Mouse (Mus musculus) neural tube, embryonic 14.5 days (tissue): ENCODE measurements at regions not wholly inside any gene's neighbourhood (a gene's known extent, or its start where the extent isn't known, plus 50 kb on each side); places are given as distances from the start of the nearest gene placed in this dataset.

ENCODE experiments used
- ATAC-seq: fragments of 200-750 bp; cut with Nextera tagmentation; 2 replicates; pipeline ENCODE4 v1.8.0; 2017; ENCODE audit warnings: low read depth, mild to moderate bottlenecking, moderate TSS enrichment, moderate library complexity
- H3K27ac ChIP-seq: fragments of 300-500 bp; sonication (generic); 2 replicates; pipeline ENCODE4 v1.5.1; 2014; ENCODE audit warnings: low read depth, mild to moderate bottlenecking, control low read depth, low read length, moderate library complexity, mixed read lengths
- H3K27me3 ChIP-seq: fragments of 300-500 bp; sonication (generic); 2 replicates; pipeline ENCODE4 v1.6.1; 2014; ENCODE audit warnings: low read length; ENCODE audit not compliant: control insufficient read depth, insufficient read depth
- H3K36me3 ChIP-seq: fragments of 300-500 bp; sonication (generic); 2 replicates; pipeline ENCODE4 v1.6.1; 2014; ENCODE audit warnings: low read length, mixed read lengths; ENCODE audit not compliant: control insufficient read depth, insufficient read depth
- H3K4me1 ChIP-seq: fragments of 300-500 bp; sonication (generic); 2 replicates; pipeline ENCODE4 v1.6.1; 2014; ENCODE audit warnings: low read length; ENCODE audit not compliant: control insufficient read depth, insufficient read depth
- H3K4me2 ChIP-seq: fragments of 300-500 bp; sonication (generic); 2 replicates; pipeline ENCODE4 v1.6.1; 2014; ENCODE audit warnings: mild to moderate bottlenecking, low read depth, low read length, control low read depth
- H3K4me3 ChIP-seq: fragments of 300-500 bp; sonication (generic); 2 replicates; pipeline ENCODE4 v1.5.1; 2014; ENCODE audit warnings: low read depth, low read length, control low read depth, mixed read lengths
- H3K9ac ChIP-seq: fragments of 300-500 bp; sonication (generic); replicated peaks from 2 replicates; pipeline ENCODE4 v1.6.1; 2014; ENCODE audit warnings: low read depth, mild to moderate bottlenecking, control low read depth, low read length, mixed read lengths
- H3K9me3 ChIP-seq: fragments of 300-500 bp; sonication (generic); 2 replicates; pipeline ENCODE4 v1.6.1; 2016; ENCODE audit warnings: low read length; ENCODE audit not compliant: control insufficient read depth
- WGBS: fragments of 180-500 bp; shearing (Covaris S2); extraction: QIAGEN DNeasy Blood & Tissue Kit; methylation state at CpG from one replicate; pipeline ENCODE4 v1.1.7; 2014; 5-methylcytosine and 5-hydroxymethylcytosine counted together

DNA sequence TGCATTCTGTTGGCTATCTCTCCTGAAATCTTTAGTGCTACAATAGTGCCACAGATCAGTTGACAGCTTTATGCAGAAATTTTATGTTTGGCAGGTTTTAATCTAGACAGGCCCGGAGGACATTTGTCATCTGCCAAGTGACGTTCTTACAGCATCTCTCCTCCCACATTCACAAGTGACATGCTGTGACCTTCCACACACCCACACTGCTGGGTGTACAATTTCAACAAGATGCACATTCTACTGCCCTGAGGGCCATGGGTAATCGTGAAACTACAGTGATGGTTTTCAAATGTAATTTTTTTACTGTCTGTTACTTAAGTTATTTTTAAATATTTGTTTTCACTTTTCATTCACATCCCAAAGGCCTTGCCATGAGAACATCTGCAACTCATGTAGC is 639.2 kb upstream of the Gm11114 start:
- no peak overlapping the region for H3K4me3 ChIP-seq
- no peak overlapping the region for H3K4me2 ChIP-seq
- no peaks in the 10 kb centered on the region for H3K27me3 ChIP-seq
- no peak overlapping the region for H3K27ac ChIP-seq
- H3K9ac ChIP-seq = no peak overlapping the region
- no peaks in the 10 kb centered on the region for H3K36me3 ChIP-seq
- H3K4me1 ChIP-seq = no peaks in the 10 kb centered on the region
- H3K9me3 ChIP-seq = no peaks in the 10 kb centered on the region
- 52% methylated on average over 3 of the region's 3 CpGs for WGBS
- no peak for ATAC-seq

DNA sequence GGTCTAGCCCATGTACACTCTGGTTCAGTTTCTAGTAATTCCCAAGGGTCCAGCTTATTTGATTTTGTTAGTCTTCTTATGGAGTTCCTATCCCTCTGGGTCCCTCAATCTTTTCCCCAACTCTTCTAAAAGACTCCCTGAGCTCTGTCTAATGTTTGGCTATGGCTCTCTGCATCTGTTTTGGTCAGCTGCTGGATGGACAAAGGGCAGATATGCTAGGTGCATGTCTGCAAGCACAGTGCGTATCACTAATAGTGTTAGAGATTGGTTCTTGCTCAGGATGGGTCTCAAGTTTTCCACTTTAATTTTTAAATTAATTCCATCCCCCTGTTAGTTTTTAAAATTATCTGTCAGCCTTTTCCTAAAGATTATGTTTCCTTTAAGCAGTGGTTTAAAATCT is 634.2 kb upstream of the Gm11114 start:
- H3K27me3 ChIP-seq = no peaks in the 10 kb centered on the region
- H3K4me2 ChIP-seq = no peak overlapping the region
- no peak for ATAC-seq
- H3K9ac ChIP-seq = no peak overlapping the region
- H3K4me3 ChIP-seq = no peak overlapping the region
- no peak overlapping the region for H3K27ac ChIP-seq
- WGBS = 94% methylated on average over 1 of the region's 1 CpGs
- H3K4me1 ChIP-seq = no peaks in the 10 kb centered on the region
- H3K9me3 ChIP-seq = no peaks in the 10 kb centered on the region
- no peaks in the 10 kb centered on the region for H3K36me3 ChIP-seq

DNA sequence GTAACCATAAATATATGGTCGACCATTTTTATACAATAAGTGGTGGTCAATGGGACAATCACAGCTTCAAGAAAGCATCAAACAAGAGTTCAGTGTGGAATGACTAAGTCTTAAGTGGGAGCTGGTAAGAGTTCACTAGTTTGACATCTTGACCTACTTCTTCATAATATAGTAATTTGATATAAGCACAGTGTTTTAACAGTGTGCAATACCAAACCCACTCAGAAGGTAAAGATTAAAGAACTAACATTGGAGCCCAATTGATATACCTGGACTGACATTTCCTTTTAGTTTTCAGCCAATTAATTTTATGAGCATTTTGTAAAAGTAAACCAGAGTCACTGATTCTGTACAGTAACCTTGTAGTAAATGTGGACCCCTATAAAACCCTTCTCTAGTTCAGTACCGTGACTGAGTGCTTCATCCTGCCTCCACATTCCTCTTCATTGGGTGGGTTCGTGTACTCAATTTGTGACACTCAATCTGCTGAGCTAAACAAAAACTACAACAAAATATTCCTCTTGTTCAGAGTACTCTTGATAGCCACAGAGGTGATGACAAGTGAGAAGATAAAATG is 593.9 kb upstream of the Gm11114 start:
- WGBS = 81% methylated on average over 3 of the region's 3 CpGs
- Histone ChIP-seq H3K4me1 (no peaks in the 10 kb centered on the region), H3K36me3 (no peaks in the 10 kb centered on the region), H3K9ac (no peak overlapping the region), H3K4me3 (no peak overlapping the region), H3K27me3 (no peaks in the 10 kb centered on the region), H3K27ac (no peak overlapping the region), H3K4me2 (no peak overlapping the region), H3K9me3 (no peaks in the 10 kb centered on the region)
- ATAC-seq = no peak

DNA sequence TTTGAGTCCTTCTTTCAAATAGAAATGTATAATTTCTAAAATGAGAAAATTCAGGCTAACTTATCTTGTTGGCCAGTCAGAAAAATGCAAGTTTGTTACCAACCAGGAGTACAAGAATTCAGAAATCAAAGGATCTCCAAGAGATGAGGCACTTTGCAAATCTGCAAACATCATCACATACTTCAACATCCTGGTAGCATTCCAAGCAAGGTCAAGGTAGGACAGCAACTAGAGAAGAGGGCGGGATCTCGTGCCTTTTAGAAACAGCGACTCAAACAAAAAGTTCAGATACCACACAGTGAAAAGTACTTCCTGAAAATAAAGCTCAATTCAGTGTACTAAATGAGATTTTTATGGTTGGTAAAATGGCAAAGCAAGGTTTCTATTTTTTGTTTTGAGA is 593.2 kb upstream of the Gm11114 start:
- no peaks in the 10 kb centered on the region for H3K4me1 ChIP-seq
- no peaks in the 10 kb centered on the region for H3K36me3 ChIP-seq
- no peaks in the 10 kb centered on the region for H3K27me3 ChIP-seq
- no peaks in the 10 kb centered on the region for H3K9me3 ChIP-seq
- H3K4me2 ChIP-seq = no peak overlapping the region
- ATAC-seq = no peak
- 92% methylated on average over 3 of the region's 3 CpGs for WGBS
- H3K4me3 ChIP-seq = no peak overlapping the region
- H3K9ac ChIP-seq = no peak overlapping the region
- H3K27ac ChIP-seq = no peak overlapping the region

DNA sequence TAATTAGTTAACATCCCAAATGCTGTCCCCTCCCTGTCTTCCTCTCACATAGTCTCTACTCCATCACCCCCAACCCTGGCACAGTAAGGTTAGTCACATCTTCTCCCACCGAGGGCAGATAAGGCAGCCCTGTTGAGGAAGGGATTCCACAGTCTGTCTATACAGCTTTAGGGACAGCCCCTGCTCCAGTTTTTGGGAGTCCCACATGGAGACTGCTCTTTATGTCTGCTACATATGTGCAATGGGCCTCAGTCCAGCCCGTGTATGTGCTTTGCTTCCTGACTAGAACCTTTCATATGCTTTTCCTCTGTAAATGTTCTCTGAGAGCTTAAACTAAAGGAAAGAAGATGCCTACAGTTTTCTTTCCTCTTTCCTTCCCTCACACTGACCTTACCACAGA is 592.1 kb upstream of the Gm11114 start:
- no peak overlapping the region for H3K27ac ChIP-seq
- WGBS = 84% methylated on average over 2 of the region's 2 CpGs
- H3K27me3 ChIP-seq = no peaks in the 10 kb centered on the region
- no peak for ATAC-seq
- H3K9me3 ChIP-seq = no peaks in the 10 kb centered on the region
- H3K4me1 ChIP-seq = no peaks in the 10 kb centered on the region
- H3K4me3 ChIP-seq = no peak overlapping the region
- H3K4me2 ChIP-seq = no peak overlapping the region
- no peak overlapping the region for H3K9ac ChIP-seq
- H3K36me3 ChIP-seq = no peaks in the 10 kb centered on the region

DNA sequence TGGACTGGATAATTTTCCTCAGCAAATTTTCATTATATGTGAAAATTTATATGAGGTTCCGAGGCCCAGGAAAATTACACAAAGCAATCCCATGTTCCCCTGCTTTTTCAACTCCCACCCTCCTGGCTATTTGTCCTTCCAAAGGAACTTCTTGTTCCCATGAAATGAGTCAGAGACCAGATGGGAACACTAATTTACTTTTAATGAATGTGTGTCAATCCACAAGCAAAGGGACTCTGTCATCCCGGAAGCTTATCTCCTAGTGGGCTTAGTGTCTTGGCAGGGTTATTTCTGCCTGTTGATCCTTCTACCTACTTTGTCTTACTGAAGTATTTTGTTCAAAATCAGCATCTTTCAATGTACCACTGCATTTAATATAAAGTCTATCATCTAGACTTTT is 573.3 kb upstream of the Gm11114 start:
- Histone ChIP-seq H3K36me3 (no peaks in the 10 kb centered on the region), H3K9ac (no peak overlapping the region), H3K4me3 (no peak overlapping the region), H3K27ac (no peak overlapping the region), H3K27me3 (no peaks in the 10 kb centered on the region), H3K4me1 (no peaks in the 10 kb centered on the region), H3K4me2 (no peak overlapping the region), H3K9me3 (no peaks in the 10 kb centered on the region)
- ATAC-seq = no peak
- 66% methylated on average over 2 of the region's 2 CpGs for WGBS

DNA sequence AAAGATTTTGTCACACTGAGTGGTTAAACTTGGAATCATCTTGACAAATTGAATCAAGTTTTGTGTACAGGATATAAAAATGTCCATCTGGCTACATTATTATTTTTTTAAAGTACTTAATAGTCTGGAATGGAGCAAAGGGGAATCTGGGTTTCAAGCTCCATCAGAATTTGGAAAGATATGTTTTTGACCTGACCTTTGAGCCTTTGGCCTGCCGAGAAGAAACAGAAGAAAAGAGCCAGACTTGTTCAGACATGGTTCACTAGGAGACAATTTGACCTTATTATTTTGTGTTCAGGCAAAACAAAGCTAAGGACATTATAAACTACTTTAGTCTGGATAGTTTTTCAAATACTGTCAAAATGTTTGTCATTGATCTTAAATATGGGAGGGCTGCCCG is 572.2 kb upstream of the Gm11114 start:
- ATAC-seq = no peak
- Histone ChIP-seq H3K9me3 (no peaks in the 10 kb centered on the region), H3K27me3 (no peaks in the 10 kb centered on the region), H3K36me3 (no peaks in the 10 kb centered on the region), H3K4me2 (no peak overlapping the region), H3K4me1 (no peaks in the 10 kb centered on the region), H3K9ac (no peak overlapping the region), H3K27ac (no peak overlapping the region), H3K4me3 (no peak overlapping the region)
- WGBS = 71% methylated on average over 2 of the region's 2 CpGs

DNA sequence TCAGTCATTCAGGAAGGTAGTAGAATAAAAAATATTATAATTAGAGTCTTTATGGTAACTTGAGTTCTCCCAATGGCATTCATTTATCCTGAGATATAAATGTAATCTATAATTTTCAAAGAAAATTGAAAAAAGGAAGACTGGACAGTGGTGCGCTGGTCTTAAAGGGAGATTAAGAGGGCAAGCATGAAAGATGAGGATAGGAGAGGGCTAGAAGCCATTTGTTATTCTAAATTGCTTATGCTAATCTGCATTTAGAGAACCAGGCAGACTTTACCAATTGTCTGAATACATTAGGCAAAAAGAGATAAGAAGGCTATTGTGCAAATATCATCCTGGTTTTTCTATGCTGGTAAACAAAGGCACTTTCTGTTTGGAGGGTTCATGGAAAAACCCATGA is 558.2 kb upstream of the Gm11114 start:
- Histone ChIP-seq H3K27ac (no peak overlapping the region), H3K9me3 (no peaks in the 10 kb centered on the region), H3K9ac (no peak overlapping the region), H3K4me3 (no peak overlapping the region), H3K4me1 (no peaks in the 10 kb centered on the region), H3K36me3 (no peaks in the 10 kb centered on the region), H3K4me2 (no peak overlapping the region), H3K27me3 (no peaks in the 10 kb centered on the region)
- WGBS = 79% methylated on average over 1 of the region's 1 CpGs
- ATAC-seq = no peak

DNA sequence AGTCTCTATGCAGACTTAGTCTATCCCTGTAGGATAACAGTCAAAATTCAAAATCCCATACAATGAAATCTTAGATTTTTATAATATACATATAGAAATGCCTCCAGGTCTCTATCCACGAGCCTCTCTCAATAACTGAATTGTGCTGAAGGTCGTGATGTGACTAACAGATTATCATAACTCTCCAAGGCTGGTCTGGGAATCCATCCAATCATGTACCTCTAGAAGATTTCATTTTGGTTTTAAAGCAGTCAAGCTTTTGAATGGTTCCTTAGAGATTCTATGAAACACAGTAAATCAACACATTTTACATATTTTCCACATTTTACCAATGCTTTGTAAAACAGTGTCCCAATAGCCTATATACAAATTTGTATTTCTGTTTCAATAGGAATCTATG is 557.7 kb upstream of the Gm11114 start:
- H3K4me1 ChIP-seq = no peaks in the 10 kb centered on the region
- no peak overlapping the region for H3K27ac ChIP-seq
- no peak overlapping the region for H3K4me3 ChIP-seq
- no peak overlapping the region for H3K9ac ChIP-seq
- no peaks in the 10 kb centered on the region for H3K36me3 ChIP-seq
- no peak for ATAC-seq
- 73% methylated on average over 2 of the region's 2 CpGs for WGBS
- no peak overlapping the region for H3K4me2 ChIP-seq
- H3K9me3 ChIP-seq = no peaks in the 10 kb centered on the region
- H3K27me3 ChIP-seq = no peaks in the 10 kb centered on the region

DNA sequence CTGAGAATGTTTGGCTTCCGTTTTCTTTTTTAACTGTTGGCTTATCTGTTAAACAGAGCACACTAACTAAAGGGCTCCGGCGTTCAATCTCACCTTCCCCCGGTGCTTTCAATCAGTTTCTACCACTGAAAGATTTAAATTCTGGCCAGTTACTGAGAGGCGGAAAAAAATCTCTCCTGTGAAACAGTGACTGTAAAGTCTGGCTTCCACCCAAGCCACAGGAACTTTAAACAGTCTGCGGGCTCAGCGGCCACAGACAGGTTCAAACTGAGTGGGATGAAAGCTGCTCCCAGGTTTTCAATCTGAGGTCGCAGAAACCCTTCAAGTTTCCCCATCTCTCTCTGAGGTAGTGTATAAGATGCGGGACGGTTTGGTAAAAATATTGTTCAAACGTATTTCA is 538.2 kb upstream of the Gm11114 start:
- H3K27ac ChIP-seq = no peak overlapping the region
- no peak overlapping the region for H3K4me2 ChIP-seq
- H3K36me3 ChIP-seq = no peaks in the 10 kb centered on the region
- no peaks in the 10 kb centered on the region for H3K9me3 ChIP-seq
- H3K27me3 ChIP-seq = no peaks in the 10 kb centered on the region
- no peak for ATAC-seq
- no peak overlapping the region for H3K9ac ChIP-seq
- H3K4me3 ChIP-seq = no peak overlapping the region
- 86% methylated on average over 11 of the region's 11 CpGs for WGBS
- no peaks in the 10 kb centered on the region for H3K4me1 ChIP-seq
